Mouse (Mus musculus) layer of hippocampus, adult 9-10 months (tissue): ENCODE data around the gene Vmn2r124.
"Not testable (repeated sequence)": the region's sequence is repeated elsewhere in the genome, so short reads cannot be mapped to it uniquely, and the experiment has no call there.

ENCODE experiments used
- DNase-seq: peaks from one replicate; pipeline ENCODE4 v3.0.0; 2022; ENCODE audit warnings: low spot score

Gene Vmn2r124

DNA sequence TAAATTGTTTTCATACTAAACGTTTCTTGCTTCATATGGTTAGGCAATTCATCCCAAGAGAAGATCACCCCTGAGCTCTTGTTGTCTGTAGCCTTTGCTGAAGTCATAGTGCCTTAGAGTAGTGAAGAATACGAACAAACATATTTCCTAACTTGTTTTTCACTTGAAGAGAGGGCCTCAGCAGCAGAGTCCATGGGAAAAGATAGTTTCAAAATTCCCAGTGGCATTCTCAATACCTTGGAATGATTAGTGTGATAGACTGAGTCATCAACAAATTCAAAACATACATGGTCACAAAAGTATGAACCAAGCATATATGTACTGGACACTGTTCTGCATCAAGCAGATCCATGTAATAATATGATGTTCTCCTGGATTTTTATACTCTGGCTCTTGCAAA lies at the start of gene Vmn2r124:
Vmn2r124 (plus strand) TSS at position 301 of the 400 bp plus-strand sequence.
- no peak for DNase-seq

DNA sequence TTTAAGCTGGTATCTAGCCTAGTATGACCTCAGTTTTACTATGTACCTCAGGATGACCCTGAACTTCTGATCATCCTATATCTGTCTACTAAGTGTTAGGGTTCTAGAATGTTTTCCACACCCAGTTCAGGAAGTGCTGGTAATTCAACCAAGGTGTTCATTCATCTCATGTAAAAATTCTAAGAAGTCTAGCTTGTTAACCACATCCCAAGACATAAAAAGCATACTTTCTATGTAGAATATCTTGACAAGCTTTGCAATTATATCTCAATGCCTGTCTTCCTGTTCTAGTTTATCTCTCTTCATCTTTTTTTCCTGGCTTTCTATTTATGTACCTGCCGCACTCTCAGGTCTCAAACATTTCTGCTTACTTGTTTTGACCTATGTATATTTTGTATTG lies 44.5 kb upstream of the Vmn2r124 start:
- DNase-seq: no peak

DNA sequence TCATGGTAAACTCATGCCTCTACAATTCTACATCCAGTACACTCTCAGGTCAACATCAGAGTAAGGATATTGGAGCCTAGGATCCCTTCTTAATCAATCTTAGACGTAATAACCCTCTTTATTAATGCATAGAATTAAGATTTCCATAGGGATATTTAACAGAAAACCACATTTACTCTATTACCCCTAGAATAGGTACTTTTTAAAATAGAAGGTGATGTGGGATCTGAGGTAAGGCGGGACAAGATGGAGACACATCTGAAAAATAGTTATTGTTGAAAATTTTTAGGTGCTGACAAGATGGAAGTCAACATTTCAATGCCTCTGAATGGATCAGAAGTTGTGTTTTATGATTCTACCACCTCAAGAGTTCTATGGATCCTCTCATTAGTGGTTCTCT lies 27.8 kb upstream of the Vmn2r124 start, which contains the start of gene Fpr-rs4:
Fpr-rs4 (plus strand) TSS at position 301 of the 400 bp plus-strand sequence.
- DNase-seq: no peak

DNA sequence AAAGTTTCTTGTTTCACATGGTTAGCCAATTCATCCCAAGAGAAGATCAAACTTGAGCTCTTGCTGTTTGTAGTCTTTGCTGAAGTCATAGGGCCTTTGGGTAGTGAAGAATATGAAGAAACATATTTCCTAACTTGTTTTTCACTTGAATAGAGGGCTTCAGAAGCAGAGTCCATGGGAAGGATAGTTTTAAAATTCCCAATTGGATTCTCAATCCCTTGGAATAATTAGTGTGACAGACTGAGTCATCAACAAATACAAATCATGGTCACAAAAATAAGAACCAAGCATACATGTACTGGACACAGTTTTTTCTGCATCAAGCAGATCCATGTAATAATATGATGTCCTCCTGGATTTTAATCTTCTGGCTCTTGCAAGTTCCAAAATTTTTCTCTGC lies 35.5 kb downstream of the Vmn2r124 start, which contains the start of gene Vmn2r91:
Vmn2r91 (plus strand) TSS at position 301 of the 400 bp plus-strand sequence.
- not testable (repeated sequence) for DNase-seq

DNA sequence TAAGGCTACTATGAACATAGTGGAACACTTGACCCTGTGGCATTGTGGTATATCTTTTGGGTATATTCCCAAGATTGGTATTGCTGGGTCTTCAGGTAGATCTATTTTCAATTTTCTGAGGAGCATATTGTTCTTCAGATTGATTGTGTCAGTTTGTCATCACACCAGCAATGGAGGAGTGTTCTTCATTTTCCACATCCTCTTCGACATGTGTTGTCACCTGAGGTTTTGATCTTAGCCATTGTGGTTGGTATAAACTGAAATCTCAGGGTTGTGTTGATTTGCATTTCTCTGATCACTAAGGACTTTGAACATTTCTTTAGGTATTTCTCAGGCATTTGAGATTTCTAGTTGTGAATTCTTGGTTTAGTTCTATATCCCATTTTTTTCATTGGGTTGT lies 46.4 kb downstream of the Vmn2r124 start:
- DNase-seq: not testable (repeated sequence)

DNA sequence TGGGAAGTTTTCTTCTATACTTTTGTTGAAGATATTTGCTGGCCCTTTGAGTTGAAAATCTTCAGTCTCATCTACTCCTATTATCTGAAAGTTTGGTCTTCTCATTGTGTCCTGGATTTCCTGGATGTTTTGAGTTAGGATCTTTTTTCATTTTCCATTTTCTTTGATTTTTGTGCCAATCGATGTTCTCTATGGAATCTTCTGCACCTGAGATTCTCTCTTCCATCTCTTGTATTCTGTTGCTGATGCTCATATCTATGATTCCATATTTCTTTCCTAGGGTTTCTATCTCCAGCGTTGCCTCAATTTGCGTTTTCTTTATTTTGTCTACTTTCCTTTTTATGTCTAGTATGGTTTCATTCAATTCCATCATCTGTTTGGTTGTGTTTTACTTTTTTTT lies 53.0 kb downstream of the Vmn2r124 start:
- DNase-seq: not testable (repeated sequence)
